Mouse (Mus musculus) heart, postnatal 4 days (tissue): Measurements from ENCODE around the gene Sez6l. TPM values are rescaled to one million over a fixed set of nuclear protein-coding genes. Genes with fewer than 3 reads are reported as not detected.

Experiments
- DNase-seq: peaks from one replicate; pipeline ENCODE4 v3.0.0; 2021
- total RNA-seq, 2 experiments: library from RNA; stranded (reverse); gene quantifications; 2 replicates each; pipeline ENCODE4 v1.2.3; 2021

Gene Sez6l
- total RNA-seq, 2 experiments from 2014 or later: 0.52 TPM

- DNase-seq: no peak
Observed at GRCm38 (mm10) chr5:112384805-112385472, 192.0 kb downstream of the Sez6l start.

- peak; percentile 44 for DNase-seq
Observed at GRCm38 (mm10) chr5:112382641-112383330, 194.2 kb downstream of the Sez6l start.

- DNase-seq: no peak
Observed at GRCm38 (mm10) chr5:112382042-112382441, 194.9 kb downstream of the Sez6l start.

GRCm38 (mm10) chr5:112381154-112381553, 195.8 kb downstream of the Sez6l start:
- DNase-seq: no peak

GRCm38 (mm10) chr5:112378716-112379115, 198.3 kb downstream of the Sez6l start:
- no peak for DNase-seq

- no peak for DNase-seq
Observed at GRCm38 (mm10) chr5:112377380-112377779, 199.6 kb downstream of the Sez6l start.

- no peak for DNase-seq
Observed at GRCm38 (mm10) chr5:112376111-112376510, 200.9 kb downstream of the Sez6l start.

GRCm38 (mm10) chr5:112371933-112372332, 205.1 kb downstream of the Sez6l start:
- no peak for DNase-seq

GRCm38 (mm10) chr5:112370236-112370813, 206.7 kb downstream of the Sez6l start:
- DNase-seq: no peak

- no peak for DNase-seq
Observed at GRCm38 (mm10) chr5:112369326-112369725, 207.7 kb downstream of the Sez6l start.

Other genes with a start within 250 kb of the Sez6l start
- 10 to 100 TPM; 11.5 to 14.6 TPM for gene Srrd, start 234.1 kb downstream of the Sez6l start, total RNA-seq
- gene Hps4, start 234.1 kb downstream of the Sez6l start, total RNA-seq: 10 to 100 TPM; 14.4 to 15.5 TPM
- gene Gm6583, start 221.2 kb downstream of the Sez6l start, total RNA-seq: under 1 TPM in 1 of 2 experiments, not detected in 1; 0.11 TPM
- 1 to 10 TPM; 1.4 to 1.6 TPM for gene Asphd2, start 182.3 kb downstream of the Sez6l start, total RNA-seq
- gene Gm6588, start 127.8 kb downstream of the Sez6l start, total RNA-seq: not detected